Mouse (Mus musculus): ENCODE measurements around the gene Akap12.

The Akap12 gene

DNA sequence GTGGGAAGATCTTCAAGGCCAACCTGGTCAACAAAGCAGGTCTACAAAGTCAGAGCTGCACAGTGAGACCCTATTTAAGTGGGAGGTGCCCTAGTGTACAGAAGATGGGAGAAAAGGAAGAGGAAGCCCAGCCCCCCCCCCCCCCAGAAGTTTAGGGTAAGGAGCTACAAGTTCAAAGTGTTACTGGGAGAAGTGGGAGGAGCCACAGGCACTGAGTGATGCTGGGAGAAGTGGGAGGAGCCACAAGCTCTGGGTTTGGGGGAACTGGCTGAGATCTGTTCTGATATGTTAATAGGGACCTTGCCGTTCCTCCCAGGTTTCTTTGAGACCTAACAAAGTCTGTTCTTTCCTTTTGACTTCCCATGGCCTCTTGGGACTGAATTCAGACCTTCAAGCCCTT is 18.6 kb downstream of the Akap12 start:
- no peak for DNase-seq (ENCODE audit: low spot score)

DNA sequence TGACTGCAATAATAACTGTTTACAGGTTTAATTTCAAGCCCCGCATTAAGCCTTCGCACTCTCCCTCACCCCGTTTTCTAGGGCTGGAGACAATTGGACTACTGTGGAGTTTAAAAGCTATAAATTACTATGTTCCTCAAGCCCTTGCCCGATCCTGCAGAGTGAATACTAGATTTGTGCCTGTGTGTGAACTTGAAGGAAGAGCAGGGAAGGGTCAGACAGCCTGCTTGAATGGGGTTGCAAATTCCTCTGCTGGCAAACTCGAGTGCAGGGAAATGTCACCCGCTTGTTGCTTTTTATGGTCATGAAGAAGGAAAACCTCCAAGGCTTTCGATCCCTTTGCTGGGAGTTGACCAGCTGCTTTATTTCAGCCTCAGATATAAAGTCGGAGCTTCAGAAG is 19.6 kb downstream of the Akap12 start:
- no peak for DNase-seq (ENCODE audit: low spot score)

DNA sequence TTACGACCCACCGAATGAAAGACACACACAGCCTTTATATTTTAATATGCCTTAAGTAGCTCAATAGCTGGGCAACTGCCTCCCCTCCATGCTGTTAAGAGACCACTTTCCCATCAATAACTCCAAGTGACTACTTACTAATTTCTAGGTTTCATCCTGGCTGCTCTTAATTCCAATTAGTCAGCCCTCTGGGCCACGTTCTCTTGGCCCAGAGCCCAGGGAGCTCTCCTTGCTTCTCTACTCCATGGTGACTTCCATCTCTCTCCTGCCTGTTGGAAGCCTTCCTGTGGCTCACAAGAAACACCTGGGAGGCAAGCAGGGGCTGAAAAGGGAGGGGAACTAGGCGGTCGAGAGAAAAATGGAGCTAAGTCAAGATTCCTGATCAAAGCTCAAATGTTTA is 23.0 kb downstream of the Akap12 start:
- DNase-seq (ENCODE audit: low spot score): no peak

DNA sequence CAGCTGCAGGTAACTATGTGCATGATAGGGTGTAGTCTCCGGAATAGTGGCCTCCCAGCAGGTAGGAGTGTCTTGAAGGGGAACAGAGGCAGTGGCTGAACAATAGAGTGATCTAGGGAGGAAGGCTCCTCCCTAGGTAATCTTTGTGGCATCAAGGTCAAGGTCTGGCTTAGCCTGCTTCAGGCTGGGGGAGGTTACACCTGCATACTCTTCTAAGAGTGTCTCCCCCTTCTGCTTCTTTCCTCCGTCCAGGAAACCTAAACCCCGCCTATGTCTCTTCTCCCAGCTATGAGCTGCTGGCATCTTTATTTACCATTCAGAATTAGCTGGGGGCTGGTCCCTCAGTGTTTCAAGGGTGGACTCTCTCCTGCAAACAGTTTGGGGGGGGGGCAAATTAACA is 23.5 kb downstream of the Akap12 start:
- no peak for DNase-seq (ENCODE audit: low spot score)

DNA sequence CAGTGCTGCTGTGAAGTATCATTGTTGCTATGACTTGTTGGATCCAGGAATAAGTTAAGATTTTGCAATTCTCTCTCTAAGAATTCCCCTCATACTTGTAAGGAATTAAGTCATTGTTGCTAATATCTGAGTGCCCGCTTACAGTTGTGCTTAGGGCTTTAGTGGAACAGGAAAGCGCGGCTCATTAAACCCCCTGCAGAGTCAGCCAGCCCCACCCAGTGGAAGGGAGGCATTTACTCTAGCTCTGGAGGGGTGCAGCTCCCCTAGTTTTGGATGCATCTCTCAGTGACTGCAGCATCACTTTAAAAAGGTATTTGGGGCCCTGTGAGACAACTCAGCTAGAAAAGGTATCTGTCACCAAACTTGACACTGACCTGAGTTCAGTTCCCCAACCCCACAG is 24.0 kb downstream of the Akap12 start:
- no peak for DNase-seq (ENCODE audit: low spot score)

DNA sequence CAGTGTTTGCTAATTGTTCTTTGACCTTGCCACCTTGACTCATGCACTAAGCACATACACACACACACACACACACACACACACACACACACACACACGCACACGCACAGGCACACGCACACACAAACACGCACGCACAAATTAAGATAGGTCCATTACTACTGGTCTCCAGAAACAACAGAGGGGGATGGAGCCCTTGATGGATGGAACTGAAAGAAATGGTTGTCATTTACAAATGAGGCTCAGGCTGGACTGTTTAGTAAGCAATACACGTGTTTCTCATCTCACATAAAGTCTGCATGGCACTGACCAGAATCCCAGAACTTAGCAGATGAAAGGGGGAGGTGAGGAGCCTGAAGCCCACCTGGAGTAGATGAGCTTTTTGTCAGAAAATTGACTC is 24.4 kb downstream of the Akap12 start:
- no peak for DNase-seq (ENCODE audit: low spot score)

DNA sequence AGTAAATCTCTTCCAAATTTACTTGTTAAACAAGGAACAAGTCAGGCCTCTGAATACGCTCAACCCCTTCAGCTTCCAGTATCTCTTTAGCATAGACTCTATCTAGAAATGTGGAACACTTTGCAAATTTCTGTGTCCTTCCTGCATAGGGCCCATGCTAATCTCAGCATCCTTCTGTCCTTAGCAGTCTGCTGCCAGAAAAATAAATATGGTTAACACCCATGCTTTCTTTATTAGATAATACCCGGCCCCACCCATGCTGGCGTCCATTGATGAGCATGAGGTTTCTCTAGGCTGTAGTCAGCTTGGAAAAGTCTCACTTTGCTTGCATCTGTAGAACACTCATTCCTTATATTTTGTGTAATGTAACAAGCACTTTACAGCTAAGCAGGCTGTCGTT is 27.2 kb downstream of the Akap12 start:
- DNase-seq (ENCODE audit: low spot score): no peak

DNA sequence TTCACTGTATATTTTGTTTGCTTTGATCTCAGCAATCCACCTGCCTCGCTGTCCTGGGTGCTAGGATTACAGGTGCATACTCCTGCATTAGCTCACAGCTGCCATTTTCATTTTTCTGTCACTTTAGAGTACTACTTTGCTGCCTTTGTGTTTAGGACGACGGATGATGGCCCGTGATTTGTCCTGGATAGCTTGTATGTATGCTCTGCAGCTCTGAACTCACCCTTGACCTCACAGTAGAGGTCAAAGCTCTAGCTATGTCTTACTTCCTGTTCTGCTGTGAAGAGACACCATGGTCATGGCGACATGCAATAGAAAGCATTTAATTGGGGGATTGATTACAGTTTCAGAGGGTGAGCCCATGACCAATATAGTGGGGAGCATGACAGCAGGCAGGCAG is 37.4 kb downstream of the Akap12 start:
- DNase-seq (ENCODE audit: low spot score): no peak

DNA sequence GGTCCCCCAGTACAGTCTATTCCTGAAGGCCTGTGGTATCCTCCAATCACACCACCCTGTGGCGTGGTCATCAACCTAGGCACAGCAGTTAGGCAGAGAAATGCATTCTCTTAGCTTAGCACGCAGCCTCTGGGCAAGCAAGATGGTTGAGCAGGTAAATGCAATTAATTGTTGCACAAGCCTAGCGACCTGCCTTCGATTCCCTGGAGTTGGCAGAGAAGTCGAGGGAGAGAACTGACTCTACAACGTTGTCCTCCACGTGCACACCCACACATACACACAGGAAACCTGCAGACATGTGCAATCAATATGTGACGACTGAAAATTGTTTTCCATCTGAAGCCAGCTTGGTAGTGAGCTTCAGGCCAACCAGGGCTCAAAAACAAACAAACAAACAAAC is 57.7 kb downstream of the Akap12 start:
- no peak for DNase-seq (ENCODE audit: low spot score)

DNA sequence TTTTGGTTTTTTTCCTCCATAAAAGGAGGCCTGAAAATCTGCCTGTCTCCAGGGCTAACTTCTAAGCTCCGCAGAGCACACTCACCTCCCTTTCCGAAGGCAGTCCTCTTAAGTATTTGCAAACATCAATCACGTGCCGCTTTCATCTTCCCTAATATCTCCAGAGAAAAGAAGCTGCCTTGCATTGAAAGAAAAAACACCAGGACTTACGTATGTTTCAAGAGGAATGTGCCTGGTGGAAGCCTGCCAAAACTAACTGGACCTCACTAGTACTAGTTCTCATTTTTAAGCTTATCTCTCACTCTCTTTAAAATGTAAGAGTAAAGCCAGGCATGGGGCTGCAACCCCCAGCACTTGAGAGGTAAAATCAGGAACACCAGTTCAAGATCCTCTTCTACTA is 59.4 kb downstream of the Akap12 start:
- no peak for DNase-seq (ENCODE audit: low spot score)

DNA sequence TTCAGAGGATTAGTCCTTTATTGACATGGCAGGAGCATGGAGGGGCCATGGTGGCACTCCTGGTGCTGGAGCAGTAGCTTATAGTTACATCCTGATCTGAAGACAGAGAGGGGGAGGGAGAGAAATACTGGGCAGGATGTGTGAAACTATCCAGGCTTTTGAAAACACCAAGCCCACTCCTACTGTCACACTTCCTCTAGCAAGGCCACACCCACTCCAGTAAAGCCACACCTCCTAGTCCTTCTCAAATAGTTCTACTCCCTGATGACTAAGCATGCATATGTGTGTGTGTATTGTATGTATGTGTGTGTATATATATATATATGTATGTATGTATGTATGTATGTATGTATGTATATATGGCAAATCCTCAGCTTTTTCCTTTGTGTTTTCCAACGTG is 61.5 kb downstream of the Akap12 start:
- DNase-seq (ENCODE audit: low spot score): no peak

DNA sequence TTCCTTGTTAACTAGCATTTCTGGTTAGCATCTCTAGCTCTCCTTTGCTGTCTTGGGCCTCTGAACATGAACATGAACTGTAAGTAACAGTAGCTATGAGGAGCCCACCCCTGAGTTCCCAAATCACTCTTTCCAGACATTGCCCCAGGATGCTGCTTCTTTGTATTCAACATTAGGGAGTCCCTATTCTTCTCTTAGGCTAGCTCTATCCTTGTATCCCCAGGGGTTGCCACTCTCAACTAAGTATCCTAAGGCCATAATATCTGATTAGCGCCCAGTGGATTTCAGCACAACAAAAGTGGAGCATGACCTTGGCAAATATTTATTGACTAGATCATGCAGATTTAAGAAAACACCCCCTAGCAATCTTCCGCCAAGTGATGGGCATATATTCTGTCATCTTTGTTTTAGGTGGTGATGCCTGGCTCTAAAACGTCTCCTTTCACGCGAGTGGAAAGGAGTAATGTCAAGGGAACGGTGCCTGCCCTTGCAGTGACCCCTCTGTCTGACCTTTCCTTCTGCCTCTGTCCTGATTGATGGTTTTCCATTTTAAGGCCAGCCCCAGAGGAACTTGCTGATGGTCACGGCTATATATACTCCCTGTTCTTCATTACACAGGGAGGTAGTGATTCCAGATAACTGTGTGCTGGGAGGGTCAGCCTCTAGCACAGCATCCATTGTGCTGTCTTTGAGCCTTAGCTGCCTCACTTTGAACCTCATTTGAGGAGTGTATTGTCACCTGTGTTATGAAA is 66.2 kb downstream of the Akap12 start:
- no peak for DNase-seq (ENCODE audit: low spot score)

DNA sequence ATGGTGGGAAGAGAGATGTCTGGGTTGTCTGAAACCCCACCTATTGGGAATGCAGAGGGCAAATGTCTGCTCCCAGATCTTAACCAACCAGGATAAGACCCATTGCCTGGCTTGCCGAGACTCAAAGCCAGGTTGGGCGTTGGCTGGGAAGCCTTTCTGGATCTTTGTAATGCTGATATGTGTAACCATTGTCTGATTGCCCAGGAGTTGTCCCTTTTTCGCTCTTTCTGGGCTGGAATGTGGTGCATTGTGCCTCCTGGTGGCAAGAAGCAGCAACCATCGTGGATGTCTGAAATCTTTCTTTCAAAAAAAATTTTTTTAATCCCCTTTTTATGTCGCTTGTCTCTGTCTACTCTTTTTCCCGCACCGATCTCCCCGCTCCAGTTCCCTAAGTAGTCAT is 67.1 kb downstream of the Akap12 start:
- peak; percentile 76 for DNase-seq (ENCODE audit: low spot score)

DNA sequence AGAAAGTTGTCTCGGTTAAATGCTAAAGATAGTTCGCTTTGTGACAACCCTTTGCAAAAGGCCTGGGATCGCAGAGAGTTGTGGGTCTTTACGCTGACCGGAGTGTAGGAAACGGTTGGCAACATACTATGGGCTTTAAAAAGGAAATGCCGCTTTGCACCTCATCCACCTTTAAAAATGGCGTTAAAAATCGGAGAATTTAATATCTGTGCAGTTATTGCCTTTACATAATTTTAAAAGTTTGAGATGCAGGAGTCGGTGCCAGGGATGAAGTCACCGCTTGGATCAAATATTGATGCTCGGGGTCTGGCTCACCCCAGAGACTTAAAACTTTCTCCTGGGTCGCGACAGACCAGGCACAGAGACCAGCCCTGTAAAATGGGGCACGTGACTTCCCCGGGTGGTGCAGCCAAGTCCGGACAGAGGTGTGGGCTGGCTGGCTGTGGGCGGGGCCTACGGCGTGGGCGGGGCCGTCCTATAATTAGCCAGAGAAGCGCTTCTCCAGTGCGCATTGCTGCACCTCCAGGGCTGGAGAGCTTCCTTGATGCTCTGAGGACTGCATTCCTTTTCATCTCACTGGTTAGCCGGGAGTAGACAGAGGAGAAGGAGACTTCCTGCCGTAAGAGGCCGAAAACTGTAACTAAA is 68.0 kb downstream of the Akap12 start:
- DNase-seq (ENCODE audit: low spot score): peak; percentile 79

DNA sequence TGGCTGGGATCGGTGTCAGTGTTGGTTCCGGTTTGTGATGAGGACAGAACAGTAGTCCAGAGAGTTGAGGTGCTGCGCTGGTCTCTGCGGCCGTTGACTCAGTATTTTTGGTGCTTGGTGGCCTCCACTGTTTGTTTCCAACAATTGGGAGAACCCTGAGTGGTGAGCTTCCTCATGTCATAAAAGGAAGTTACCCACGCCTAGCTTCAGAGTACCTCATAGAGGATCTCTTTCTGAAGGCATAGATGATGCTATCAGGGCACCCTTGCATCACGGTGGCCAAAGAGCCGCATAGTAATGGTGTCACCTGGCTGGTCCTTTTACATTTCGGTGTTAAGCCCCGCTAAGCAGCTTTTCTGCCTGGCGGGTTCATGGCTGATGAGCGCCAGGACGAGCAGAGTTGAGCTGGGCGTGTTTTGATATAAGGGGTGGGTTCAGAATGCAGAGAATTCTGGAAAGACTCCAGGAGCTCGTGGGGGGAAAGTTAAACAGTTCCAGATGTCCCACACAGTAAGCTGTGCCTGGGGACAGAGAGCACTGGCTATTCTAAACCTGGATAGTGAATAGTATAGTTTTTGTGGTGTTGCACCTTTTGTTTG is 72.8 kb downstream of the Akap12 start:
- no peak for DNase-seq (ENCODE audit: low spot score)

DNA sequence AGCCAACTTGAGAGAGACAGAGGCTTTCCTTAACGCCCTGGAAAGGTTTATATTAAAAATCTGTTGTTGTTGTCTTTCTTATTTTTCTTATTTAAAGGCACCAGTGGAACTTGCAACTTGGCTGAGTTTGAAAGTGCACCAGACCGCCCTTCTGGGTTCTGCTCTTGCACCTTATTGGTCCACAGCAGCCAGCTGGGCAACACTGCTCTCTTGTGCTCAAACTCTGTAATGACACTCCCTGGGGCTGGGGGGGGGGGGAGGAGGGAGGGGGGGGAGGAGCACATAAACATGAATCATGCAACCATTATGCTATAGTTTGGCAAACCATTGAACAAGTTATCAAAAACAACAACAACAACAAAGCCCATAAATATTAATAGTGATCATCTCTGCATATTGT is 75.2 kb downstream of the Akap12 start:
- DNase-seq (ENCODE audit: low spot score): peak; percentile 58

DNA sequence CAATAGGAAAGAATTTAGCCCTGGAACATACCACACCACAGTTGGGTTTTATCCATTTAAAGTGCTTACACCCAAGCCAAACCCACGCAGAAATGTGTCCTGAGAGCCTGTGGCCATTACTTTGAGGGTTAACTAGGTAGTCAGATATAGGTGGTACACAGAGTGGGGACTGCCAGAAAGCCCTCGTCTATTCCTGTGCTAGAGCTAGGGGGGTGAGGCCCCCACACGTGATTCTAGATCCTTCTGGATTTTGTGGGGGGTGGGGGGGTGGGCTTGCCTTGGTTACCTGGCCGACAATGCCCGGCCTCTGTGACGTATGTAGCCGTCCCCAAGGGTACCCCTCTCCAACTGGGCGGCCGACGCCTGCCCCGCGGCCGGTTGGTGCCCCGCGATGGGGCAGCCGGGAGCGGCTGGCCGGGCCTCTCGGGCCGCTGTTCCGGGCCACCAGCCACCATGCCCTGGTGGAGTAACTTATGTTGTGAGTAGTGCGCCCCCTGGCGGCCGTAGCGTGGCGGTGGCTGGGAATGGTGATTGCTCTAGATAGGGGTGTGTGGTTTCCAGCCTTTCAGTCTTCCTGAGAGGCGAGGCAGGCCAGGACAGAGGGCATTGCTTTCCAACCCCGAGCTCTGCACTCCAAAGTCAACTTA is 80.4 kb downstream of the Akap12 start:
- DNase-seq (ENCODE audit: low spot score): peak; percentile 93

DNA sequence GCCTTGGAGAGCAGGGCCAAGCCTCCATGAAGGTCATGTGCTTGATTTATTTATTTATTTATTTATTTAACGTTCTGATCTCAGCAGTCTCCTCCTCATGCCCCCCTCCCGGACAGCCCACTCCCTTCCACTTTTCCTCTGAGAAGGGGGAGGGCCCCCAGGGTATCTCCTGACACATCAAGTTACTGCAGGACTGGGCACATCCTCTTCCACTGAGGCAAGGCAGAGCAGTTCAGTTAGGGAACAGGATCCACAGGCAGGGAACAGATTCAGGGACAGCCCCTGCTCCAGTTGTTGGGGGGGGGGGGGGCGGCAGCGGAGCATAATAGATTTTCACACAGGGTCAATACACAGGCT is 80.9 kb downstream of the Akap12 start:
- no peak for DNase-seq (ENCODE audit: low spot score)

DNA sequence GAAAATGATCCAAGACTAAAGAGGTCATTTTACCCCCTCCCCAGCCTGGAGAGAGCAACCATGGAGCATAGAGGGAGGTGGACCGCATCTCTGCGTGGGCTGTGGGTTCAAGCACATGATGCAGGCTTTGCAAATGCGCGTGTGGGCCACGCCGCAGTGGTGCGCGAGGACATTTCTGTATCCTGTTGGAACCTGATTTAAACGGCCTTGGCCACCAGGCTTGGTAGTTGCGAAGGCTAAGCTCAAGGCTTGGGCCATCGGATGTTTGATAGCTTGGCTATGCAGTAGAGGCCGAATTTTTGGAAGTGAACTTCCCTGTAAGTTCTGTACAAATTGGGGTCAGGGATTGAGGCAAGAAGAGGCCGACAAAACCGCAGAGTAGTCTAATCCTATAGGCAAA is 81.4 kb downstream of the Akap12 start:
- no peak for DNase-seq (ENCODE audit: low spot score)

DNA sequence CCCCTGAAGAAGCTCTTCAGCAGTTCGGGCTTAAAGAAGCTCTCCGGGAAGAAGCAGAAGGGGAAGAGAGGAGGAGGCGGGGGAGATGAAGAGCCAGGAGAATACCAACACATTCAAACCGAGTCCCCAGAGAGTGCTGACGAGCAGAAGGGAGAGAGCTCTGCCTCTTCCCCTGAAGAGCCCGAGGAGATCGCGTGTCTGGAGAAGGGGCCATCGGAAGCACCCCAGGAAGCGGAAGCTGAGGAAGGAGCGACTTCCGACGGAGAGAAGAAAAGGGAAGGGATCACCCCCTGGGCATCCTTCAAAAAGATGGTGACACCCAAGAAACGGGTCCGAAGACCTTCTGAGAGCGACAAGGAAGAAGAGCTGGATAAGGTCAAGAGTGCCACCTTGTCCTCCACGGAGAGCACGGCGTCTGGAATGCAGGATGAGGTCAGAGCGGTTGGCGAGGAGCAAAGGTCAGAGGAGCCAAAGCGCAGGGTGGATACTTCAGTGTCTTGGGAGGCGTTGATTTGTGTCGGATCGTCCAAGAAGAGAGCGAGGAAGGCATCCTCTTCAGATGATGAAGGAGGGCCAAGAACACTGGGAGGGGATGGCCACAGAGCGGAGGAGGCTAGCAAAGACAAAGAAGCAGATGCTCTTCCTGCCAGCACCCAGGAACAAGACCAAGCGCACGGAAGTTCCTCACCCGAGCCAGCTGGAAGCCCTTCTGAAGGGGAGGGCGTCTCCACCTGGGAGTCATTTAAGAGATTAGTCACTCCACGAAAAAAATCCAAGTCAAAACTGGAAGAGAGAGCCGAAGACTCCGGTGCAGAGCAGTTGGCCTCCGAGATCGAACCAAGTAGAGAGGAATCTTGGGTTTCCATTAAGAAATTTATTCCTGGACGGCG is 88.4 kb downstream of the Akap12 start:
- no peak for DNase-seq (ENCODE audit: low spot score)

DNA sequence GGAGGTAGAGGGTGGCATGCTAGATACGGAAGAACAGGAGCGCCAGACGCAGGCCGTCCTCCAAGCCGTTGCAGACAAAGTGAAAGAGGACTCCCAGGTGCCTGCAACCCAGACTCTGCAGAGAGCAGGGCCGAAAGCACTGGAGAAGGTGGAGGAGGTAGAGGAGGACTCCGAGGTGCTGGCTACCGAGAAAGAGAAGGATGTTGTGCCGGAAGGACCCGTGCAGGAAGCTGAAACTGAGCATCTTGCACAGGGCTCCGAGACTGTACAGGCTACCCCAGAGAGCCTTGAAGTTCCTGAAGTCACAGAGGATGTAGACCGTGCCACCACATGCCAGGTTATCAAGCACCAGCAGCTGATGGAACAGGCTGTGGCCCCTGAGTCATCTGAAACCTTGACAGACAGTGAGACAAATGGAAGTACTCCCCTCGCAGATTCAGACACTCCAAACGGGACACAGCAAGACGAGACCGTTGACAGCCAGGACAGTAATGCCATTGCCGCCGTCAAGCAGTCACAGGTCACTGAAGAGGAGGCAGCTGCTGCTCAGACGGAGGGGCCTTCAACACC is 89.8 kb downstream of the Akap12 start:
- no peak for DNase-seq (ENCODE audit: low spot score)

DNA sequence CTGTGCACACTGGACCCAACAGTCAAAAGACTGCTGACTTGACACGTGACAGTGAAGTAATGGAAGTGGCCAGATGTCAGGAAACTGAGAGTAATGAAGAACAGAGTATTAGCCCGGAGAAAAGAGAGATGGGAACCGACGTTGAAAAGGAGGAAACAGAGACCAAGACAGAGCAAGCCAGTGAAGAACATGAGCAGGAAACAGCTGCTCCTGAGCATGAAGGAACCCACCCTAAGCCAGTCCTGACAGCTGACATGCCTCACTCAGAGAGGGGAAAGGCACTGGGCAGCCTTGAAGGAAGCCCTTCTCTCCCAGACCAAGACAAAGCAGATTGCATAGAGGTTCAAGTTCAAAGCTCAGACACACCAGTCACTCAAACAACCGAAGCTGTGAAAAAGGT is 90.5 kb downstream of the Akap12 start:
- DNase-seq (ENCODE audit: low spot score): no peak

Measured in retina, embryonic 14.5 days (tissue).